Mouse (Mus musculus) ovary, adult 18-20 months (tissue): Measurements from ENCODE around the gene Papola.

Source experiments
- DNase-seq: peaks from one replicate; pipeline ENCODE4 v3.0.0; 2022; ENCODE audit warnings: low spot score, mixed read lengths

The Papola gene

DNA sequence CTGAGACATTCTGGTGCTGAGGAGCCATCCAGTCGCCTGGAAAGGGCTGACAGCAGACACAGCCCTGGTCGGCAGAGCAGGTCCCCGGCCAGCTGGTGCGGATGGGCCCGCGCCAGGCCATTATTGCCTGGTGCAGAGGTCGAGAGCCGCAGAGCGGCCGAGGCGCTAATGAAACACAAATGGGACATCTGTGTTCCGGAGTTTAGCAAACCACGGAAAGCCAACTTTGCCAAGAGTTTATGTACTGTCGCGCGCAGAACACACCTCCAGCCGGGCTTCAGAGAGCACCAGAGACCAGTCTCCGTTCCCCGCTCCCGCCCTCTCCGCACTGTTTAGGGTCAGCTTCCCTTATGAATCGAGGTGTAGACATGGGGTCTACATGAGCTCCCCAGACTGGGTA, 78.1 kb downstream of the Papola start:
- no peak for DNase-seq

DNA sequence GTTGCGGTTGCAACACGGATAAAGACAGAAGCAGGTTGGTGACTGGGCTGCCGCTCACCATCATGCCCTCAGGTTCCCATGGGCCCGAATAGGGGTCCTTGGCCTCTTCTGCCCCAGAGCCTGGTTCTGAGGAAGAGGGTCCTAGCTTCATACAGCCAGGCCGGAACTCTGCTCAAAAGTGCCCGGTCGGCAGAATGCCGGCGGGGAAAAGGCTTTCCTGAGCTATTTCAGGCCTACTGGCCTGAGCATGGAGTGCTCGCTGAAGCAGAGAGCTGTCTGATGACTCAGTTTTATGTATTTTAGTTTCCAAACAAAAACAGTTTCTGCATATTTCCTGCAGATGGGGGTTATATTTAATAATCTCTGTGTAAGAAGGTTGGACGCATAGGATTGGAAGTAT, 78.9 kb downstream of the Papola start:
- no peak for DNase-seq

DNA sequence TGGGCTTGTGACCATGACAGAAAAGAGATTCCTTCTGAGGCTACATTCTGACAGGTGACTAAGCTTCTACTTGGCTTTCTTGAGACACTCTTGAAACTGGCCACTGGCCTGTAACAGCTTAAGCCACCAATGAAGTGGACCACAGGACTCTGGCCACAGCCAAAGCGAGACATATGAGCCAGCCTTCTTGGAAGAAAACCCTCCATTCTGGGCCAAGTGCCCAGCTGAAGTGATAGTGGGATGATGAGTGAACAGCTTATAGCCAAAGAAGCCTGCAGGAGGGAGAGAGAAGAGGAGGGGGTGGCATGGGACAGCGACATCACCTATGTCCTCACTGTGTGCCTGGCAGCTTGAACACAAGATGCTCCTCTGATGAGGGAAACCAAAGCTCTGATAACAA, 83.2 kb downstream of the Papola start:
- no peak for DNase-seq

DNA sequence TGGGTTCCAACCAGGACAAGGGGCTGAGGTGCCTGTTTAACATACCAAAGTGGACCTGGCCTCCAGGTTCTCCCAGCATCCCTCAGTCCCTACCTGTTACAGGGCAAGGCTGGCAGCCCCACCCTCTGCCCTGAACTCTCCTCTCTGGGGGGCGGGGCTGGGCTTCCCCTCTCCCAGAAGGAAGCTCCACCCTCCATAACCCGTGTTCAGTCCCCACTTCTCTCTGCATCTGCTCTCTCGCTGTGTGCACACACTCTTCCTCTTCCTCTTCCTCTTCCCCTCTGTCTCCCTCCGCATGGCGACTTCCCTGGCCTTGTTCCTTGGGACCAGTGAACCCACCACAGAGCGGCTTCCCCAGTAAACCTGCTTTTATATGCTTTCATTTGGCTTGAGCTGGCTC, 84.7 kb downstream of the Papola start:
- no peak for DNase-seq

DNA sequence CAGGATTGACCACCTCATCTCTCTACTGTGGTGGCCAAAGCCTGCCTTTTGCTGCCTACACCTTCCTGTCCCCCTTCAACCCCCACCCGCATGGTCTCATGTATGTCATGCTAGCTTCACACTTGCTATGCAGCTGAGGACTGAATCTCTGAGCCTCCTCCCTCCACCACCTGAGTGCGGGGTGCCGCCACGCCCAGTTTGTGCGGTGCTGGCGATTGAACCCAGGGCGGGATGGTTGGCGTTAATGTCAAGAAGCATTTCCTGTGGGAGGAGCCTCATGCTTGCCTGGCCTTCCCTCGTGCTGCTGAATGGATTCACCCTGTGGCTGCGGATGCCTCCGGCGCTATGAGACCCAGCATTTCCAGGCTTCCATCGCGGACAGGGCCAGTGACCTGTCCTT, 85.2 kb downstream of the Papola start:
- no peak for DNase-seq

DNA sequence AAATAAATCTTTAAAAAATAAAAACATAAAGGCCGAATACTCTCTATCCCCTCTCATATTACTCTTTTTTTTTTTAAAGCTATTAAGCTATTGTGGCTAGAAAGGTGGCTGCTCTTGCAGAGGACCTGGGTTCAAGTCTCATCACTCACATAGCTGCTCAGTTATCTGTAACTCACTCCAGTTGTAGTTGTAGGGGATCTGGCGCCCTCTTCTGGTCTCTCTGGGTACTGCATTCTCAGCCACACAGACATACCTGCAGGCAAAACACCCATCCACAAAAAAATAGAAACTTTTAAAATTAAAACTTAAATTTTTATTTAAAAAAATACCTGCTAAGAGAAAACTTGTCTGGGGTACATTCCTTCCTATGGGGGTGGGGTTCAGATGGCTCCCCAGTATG, 88.8 kb downstream of the Papola start:
- no peak for DNase-seq

DNA sequence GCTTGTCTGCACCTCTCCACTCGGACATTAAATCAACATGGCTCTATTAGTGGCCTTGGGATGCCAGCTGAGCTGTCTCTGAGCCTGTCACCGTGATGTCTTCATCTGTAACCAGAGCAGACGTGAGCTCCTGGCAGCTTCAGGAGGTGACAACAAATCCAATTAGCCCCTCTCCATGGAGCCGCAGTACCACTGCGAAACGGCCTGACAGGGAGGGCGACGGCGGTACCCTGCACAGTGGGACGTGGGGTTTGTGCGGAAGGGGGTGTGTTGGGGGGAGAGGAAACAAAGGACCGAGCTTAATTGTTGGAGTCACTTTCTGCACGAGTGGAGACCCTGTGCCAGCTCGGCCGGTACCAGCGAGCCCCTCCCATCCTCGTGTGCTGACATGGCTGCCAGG, 90.6 kb downstream of the Papola start:
- no peak for DNase-seq

DNA sequence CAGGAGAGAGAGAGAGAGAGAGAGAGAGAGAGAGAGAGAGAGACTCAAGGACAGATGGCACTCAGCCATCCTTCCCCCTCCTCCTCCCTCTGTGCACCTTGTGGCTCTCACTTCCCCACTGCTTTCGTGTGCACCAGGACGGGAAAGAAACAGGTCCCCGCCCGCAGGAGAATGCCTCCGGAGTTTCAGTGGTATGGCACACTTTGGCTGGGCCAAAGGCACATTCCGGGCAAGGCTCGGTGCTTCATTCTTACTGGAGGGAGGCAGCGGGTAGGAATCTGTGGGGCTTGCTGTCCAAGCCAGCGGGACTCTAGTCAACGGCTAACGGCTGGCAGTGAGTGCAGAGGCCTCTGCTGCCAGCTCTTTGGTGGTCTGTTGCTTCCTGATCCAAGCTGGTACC, 92.0 kb downstream of the Papola start:
- DNase-seq, result no peak

DNA sequence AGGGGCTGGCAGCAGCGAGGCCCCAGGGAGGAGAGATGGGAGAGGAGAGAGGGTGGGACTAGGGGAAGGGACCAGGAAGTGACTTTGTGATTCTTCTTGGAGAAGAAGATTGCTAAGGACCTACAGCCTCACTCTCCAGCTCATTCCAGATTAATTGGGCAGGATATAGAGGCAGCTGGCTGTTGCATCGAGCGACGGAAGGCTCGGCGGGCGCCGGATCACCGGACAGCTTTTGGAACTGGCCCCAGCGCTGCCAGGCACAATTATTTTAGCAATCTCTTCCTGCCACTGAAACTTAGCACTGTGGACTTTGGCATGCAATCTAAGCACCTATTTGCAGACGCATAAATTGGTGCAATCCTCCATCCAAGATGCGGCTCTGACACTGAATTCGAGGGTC, 92.4 kb downstream of the Papola start:
- DNase-seq, result no peak

DNA sequence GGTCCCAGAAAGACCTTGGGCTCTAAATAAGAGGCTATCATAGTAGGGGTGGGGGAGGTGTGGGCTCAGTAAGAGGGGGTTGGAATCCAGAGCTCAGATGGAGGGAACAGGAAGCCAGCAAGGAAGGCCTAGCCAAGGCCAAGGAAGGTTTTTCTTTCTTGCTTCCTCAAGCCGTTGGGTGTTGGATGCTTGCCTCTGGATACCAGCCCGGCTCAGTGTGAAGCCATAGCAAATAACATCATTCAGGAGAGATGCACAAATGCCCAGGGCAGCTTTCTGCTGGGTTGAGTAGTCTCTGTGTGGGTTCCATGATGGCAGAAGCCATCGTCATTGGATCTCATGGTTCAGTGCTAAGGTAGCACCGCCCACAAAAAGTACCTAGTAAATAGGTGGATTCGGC, 94.3 kb downstream of the Papola start:
- no peak for DNase-seq

DNA sequence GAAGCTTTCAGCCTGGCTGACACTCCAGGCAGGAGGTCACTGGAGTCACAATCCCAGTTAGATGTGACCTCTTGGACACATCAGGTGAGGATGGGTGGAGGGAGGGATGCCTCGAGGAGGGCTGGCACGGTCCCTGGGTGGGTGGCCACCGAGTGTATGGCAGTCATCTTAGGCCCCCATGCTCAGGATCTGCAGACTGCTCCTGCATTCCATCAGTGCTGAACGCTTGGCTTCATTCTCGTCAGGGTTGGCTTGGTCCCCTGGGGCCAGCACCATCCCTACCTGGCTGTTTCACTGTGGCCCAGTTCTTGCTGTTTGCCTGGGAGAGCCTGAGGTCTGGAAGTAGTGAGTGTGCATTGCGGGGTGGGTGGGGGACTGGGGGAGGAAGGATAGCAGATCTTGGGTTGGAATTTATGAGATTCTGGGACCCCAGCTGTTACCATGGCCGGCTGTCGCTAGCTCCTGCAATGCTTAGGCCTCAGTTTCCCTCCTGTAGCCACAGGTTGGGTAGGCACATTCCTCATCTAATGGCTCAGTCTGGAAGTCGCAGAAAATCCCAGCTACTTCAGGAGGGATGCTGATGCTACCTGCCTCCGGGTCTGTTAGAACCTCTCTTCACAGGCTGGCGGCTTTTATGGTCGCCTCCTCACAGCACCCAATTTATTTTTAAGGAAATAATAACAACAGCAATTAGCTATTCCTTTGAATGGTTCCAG, 99.5 kb downstream of the Papola start:
- no peak for DNase-seq

DNA sequence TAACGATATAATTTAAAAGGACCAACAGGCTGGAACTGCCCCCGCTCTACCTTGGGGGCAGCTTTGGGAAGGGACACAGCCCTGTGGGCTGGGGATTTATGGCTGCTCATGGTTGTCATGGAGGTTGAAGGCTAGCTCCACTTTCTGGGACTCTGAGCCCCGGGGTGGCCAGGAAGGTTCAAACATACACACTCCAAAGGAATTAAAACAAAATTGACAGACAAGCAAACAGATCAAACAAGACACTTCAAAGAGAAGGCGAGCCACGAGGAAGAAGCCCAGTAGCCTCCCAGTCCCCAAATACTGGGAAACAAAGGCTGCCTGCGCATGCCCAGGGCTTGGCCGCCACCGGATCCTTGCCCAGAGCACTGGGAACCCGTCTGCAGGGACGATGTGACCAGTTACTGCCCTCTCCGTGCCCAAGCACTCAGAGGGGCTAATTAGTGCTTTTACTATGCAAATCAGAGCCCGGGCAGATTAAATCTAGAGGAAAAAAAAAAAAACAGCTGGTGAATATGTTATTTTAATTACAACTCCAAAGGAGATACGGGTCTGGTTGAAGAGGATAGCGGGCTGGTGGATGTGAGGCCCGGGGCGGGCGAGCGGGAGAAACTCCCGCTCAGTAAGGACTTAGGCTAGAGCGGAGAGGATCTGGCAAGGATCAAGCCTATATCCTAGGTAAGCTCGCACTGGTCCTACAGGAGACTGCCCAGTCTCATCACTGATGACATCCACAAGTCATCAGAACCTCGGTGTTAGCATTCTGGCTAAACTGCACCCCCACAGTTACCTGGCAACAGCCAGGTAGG, 100.2 kb downstream of the Papola start:
- no peak for DNase-seq
